Mouse (Mus musculus): ENCODE measurements around the gene Gcc1.

Gcc1 gene

GRCm38 (mm10) chr6:28422651-28423290 is 5.4 kb downstream of the Gcc1 start:
- DNase-seq (ENCODE audit: low spot score in 2 of 2) = no peak

GRCm38 (mm10) chr6:28421469-28422000 is 6.7 kb downstream of the Gcc1 start:
- DNase-seq (ENCODE audit: low spot score in 2 of 2) = peak; percentile 96 to 97

DNA sequence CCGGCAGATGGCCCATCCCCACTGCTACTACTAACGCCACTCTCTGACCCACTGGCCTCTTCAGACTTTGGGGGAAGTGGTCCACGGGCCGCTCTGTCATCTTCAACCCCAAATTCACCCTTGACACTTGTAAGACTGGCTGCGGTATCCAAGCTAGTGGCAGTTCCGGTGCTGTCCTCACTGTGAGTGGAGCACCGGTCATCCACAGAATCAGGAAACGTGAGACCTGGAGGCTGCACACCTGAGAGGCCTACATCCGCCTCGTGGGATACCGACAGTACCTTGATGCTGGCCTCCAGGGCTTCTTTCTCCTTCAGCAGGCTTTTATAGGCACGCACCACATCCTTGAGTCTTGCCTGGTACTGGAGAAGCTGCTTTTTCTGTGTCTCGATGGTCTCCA is 7.3 kb downstream of the Gcc1 start:
- peak in 1 of 2 experiments; percentile 65 for DNase-seq (ENCODE audit: low spot score in 2 of 2)

DNA sequence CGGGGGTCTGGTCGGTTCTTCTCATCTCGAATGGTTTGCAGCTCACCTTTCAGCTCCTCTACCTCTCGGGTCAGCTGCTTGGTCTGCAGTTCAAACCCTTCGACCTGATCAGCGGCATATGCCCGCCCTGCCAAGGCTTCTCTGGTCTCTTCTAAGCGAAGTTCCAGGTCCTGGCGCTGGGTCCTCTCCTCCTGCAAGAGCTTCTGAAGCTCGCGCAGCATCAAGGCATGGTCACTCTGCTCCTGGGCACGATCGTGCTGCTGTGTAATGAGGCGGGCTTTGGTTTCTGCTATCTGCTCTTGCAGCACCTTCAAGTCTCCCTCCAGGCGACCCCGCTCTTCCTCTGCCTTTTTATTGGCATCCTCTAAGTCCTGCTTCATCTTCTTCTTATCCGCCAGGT is 7.8 kb downstream of the Gcc1 start:
- no peak for DNase-seq (ENCODE audit: low spot score in 2 of 2)

GRCm38 (mm10) chr6:28419673-28420072 is 8.5 kb downstream of the Gcc1 start:
- no peak for DNase-seq (ENCODE audit: low spot score in 2 of 2)

DNA sequence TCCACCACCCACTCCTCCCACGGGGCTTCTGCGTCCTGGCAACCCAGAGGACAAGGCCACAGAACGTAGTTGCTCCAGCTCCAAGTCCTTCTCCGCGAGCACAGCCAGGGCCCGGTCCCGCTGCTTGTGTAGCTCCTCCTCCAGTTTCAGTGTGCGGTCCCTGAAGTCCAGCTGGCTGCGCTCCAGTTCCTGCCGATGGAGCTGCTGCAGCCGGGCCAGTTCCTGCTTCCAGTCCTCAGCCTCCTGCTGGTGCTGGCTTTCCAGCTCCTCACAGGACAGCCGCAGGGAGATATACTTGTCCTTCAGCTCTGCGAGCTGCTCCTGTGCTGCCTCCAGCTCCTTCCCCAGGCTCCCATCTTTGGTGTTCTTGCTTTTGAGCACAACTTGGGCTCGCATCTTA is 9.7 kb downstream of the Gcc1 start:
- DNase-seq (ENCODE audit: low spot score in 2 of 2) = no peak

GRCm38 (mm10) chr6:28416981-28417380 is 11.2 kb downstream of the Gcc1 start:
- no peak for DNase-seq (ENCODE audit: low spot score in 2 of 2)

DNA sequence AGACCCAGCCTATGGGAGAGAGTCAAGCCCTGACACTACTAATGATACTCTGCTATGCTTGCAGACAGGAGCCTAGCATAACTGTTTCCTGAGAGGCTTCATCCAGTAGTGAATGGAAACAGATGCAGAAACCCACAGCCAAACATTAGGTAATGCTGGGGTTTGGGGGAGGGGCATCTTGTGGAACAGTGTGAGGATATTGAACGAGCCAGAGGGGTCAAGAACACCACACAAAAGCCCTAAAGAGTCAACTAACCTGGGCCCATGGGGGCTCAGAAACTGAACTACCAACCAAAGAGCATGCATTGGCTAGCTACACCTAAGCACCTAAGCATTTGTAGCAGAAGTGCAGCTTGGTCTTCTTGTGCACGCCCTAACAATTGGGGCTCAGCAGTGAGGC is 17.0 kb downstream of the Gcc1 start:
- DNase-seq (ENCODE audit: low spot score in 2 of 2) = no peak

DNA sequence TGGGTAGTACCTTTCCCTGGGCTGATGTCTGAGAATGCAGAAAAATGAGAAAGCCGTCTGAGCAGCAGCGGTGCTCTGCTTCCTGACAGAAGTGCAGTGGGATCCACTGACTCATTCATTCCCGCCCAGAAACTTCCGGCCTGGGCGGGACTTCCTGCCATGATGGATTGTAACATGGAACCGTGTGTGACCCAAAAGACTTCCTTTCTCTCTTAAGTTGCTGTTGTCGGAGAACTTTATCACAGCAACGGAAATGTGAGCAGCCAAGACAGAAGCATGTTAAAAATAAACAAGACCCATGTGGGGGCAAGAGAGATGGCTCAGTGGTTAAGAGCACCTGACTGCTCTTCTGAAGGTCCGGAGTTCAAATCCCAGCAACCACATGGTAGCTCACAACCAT is 18.1 kb downstream of the Gcc1 start:
- DNase-seq (ENCODE audit: low spot score in 2 of 2) = no peak

DNA sequence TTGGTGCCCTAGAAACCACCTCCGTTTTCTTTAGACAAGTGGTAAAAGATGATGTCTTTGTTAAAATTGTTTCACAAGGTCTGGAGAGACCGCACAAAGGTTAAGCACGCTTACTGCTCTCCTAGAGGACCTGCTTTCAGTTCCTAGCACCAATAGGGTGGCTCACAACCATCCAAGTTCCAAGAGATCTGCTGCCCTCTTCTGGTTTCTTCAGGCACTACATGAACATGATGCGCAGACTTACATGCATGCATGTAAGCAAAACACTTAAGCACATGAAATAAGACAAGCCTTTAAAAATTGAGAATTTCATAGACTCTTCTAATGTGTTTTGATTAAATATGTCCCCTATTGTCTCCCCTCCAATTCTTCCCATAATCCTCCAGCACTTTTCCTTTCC is 28.4 kb downstream of the Gcc1 start:
- peak in 1 of 2 experiments; percentile 19 for DNase-seq (ENCODE audit: low spot score in 2 of 2)

GRCm38 (mm10) chr6:28398726-28399125 is 29.5 kb downstream of the Gcc1 start:
- no peak for DNase-seq (ENCODE audit: low spot score in 2 of 2)

DNA sequence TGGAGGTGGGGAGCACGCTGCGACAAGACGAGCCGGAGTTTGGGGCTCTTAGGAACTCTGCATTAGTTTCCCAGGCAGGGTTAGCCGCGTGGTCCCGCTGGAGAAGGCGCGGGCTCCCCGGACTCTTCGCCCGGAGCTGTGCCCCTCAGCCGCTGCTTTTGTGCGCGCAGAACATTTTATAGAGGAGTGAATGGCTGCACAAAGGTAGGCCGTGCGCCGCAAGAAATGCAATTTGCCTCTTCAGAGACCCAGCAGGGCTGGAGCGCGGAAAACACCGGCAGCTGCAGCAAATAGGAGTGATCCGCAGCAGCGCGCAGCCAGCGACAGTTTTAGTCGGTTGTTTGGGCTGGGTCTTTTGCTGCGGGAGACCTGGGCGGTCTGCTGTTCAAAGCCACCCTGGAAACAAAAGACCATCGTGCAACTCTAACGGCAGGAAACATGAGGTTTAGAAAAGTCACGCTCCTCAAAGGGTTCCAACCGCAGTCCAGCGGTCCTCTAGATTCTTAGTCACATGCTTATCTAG is 30.4 kb downstream of the Gcc1 start, which contains the start of gene Zfp800:
Gene Zfp800 (minus strand): TSS at position 325 of the 523 bp plus-strand sequence.
- DNase-seq (ENCODE audit: low spot score in 2 of 2) = no peak

GRCm38 (mm10) chr6:28396853-28397457 is 31.2 kb downstream of the Gcc1 start:
- DNase-seq (ENCODE audit: low spot score in 2 of 2) = no peak

DNA sequence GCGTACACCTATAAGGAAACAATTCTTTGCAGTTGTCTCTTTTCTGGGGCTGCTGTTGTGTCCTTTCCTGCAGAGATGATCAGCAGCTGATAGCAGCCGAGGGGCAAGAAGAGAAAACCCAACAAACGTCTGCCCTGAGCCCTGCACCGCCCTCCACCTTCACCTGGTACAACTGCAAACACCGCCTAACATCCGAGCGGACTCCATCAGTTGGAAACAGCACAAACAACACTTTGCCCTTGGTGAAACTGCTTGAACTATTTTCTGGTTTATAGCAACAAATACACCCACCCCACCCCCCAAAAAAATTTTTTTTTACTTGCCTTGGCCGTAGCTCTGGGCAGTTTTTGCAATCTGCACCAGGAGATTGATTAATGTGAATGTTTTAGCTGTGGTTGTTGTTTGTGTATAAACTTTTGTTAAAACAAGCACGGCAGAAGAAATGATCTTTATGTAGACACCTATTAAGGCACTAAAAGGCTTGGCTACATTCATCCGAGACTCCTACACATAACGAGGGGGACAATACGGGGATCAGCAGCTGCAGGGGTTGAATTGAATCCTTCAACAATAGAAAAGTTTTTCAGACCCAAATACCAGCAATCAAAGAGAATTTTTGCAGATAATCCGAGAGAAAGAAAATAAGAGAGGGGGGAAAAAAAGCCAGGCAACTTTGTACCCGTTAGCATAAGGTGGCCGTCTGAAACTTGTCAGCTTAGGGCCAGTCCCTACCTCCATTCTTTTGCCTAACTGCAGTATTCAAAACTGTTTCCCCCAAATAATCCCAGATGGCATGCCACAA is 31.9 kb downstream of the Gcc1 start:
- no peak for DNase-seq (ENCODE audit: low spot score in 2 of 2)

DNA sequence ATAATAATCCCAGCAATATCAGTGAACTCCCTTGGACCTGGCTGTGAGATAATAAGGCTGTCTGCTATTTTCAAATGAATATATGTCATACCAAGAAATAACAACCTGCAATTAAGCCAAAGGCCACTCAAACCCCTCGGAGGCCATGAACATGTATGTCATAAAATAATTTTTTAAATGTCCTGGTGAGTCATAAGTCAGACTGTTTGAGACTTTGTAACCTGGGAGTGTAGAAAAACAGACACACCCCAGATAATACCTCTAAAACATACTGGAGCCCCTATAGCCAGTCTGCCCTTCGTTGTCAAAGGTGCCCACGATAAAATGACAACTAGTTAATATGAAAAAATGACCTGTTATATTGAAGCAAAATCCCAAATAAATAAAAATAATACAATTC is 39.2 kb downstream of the Gcc1 start:
- no peak for DNase-seq (ENCODE audit: low spot score in 2 of 2)

DNA sequence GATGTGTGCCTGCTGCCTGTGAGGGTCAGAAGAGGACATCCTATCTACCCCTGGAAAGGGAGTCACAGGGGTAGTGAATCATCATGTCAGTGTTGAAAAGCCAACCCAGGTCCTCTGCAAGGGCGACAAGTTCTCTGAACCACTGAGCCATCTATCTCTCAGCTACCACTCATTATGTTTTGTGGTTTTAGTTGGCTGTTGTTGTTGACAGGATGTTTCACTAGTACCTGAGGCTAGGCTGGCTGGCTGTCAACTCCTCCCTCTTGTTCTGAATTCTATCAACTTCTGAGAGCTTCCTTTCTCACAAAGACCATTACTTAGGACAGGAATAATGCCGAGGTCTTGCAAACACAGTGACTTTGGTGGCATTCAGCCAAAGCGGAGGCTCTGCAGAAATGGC is 43.0 kb downstream of the Gcc1 start:
- DNase-seq (ENCODE audit: low spot score in 2 of 2) = no peak

DNA sequence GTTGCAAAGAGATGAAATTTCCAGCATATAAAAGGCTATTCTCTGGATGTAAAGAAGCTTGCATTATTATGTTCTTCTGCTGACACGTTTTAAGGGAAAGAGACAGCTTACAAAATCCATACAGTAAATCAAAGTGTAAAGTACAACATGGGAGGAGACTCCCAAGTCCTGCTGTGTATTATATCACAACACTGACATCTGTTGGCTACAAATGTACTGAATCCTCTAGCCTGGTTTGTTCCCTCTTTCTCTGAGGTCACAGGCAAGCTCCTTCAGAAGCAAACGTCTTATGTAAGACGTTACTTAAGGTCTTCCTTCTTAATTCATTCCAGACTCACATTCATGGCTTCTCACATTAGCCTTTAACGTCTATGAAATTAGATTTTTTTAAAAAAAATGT is 46.2 kb downstream of the Gcc1 start:
- no peak for DNase-seq (ENCODE audit: low spot score in 2 of 2)

- DNase-seq (ENCODE audit: low spot score in 2 of 2) = no peak
Measured at GRCm38 (mm10) chr6:28369966-28370683, 58.1 kb downstream of the Gcc1 start.

DNA sequence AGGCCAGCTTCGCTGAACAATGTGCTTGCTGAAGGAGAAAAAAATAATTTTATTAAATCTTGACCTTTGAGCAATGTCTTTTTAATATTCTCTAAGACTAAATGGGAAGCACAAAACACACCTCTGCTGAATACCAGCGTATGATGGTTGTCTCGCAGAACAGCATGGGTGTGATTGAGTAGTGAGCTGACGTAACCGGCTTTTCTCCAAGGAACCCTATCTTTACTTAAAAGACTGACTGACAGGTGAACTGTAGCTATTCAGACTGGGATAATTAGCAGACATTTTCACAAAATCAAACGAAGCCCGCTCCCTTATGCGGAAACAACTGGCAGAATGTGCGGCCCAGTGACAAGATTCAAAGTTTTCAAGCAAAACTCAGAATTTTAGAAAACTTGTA is 60.6 kb downstream of the Gcc1 start:
- no peak for DNase-seq (ENCODE audit: low spot score in 2 of 2)

Measured in spleen, postnatal 4 days (tissue).